Mouse (Mus musculus) bone marrow macrophage, adult 2 months (primary cell): ENCODE data around the gene Kcnk3. TPM values are rescaled to one million over a fixed set of nuclear protein-coding genes. Genes with fewer than 3 reads are reported as not detected.

Experiments used
- H3K27ac ChIP-seq: 2 replicates; pipeline ENCODE4 v1.5.1; 2012; ENCODE audit warnings: low read depth, low read length; ENCODE audit not compliant: insufficient read depth
- H3K4me1 ChIP-seq: 2 replicates; pipeline ENCODE4 v1.6.1; 2012; ENCODE audit warnings: low read length; ENCODE audit not compliant: control insufficient read depth, insufficient read depth
- H3K4me3 ChIP-seq: 2 replicates; pipeline ENCODE4 v1.5.1; 2012; ENCODE audit warnings: mild to moderate bottlenecking, low read length, moderate library complexity; ENCODE audit not compliant: insufficient read depth
- CTCF ChIP-seq: IDR thresholded peaks from 2 replicates; pipeline ENCODE4 v1.5.1; 2012; ENCODE audit warnings: low read depth, mild to moderate bottlenecking, low read length, moderate library complexity
- POLR2A ChIP-seq: IDR thresholded peaks from 2 replicates; pipeline ENCODE4 v1.6.1; 2012; ENCODE audit warnings: mild to moderate bottlenecking, low read depth, low read length, borderline replicate concordance
- polyA plus RNA-seq: library from polyadenylated mRNA; stranded (reverse); fragments of >200 nt; gene quantifications from 2 replicates; pipeline ENCODE4 v1.2.4, GENCODE M21; 2012; ENCODE audit not compliant: missing spikeins, insufficient read depth, insufficient read length

The Kcnk3 gene
- polyA plus RNA-seq, 1 experiment: not detected

DNA sequence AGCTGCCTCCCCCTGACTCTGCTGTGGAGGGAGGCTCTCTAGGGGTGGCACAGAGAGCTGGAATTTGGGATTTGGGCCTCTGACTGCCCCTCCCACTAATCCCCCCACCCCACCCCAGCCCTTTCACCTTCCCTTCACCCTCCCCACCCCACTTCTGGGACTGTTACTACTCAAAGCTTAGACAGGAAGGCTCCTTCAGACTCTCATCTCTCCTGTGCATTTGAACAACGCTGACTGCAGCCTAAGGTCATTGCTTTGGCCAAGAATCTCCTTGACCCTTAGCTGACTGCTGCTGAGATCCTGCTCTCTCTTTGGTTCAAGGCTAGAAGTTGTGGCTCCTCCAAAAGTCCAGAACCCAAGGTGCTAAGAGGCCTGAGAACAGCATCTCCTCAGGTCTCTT lies 23.1 kb downstream of the Kcnk3 start:
- no peak for TF ChIP-seq CTCF
- TF ChIP-seq POLR2A: no peak
- H3K27ac ChIP-seq: no peak overlapping the region
- no peaks in the 10 kb centered on the region for H3K4me1 ChIP-seq
- no peak overlapping the region for H3K4me3 ChIP-seq

DNA sequence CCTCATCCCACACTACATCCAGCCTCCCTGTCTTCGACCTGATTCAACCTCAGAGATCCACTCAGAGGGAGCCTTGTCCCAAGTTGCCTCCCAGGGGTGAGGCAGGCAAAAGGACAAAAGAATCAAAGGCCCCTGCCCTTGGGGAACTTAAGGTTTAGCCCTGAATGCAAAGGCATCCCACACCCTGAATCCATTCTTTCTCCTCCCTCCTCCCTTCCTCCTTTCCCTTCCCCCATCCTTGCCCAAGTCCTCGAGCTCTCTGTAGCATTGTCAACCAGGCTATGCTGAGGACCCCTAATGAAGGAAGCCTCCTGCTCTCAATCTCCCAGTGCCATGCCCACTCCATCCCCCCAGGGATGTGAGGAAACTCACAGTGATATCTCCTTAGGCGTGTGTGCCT lies 23.7 kb downstream of the Kcnk3 start:
- Histone ChIP-seq H3K4me3 (no peak overlapping the region), H3K27ac (no peak overlapping the region), H3K4me1 (no peaks in the 10 kb centered on the region)
- TF ChIP-seq POLR2A (no peak), CTCF (no peak)

DNA sequence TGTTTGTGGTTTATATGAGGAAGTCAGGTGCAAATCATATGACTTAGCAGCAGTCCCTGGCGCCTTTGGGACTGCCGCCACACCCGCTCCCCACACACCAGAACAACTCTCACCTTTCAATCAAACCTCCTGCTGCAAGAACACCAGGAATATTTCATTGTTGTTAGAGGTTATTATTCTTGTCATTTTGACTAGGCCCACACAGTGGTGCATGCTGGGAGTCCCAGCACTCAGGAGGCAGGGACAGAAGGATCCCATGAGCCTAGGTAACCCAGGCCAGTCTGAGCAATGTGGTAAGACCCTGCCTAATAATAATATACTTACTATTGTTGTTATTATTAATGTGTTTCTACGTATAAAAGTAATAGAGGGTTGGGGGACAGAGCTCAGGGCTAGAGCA lies 24.6 kb downstream of the Kcnk3 start:
- TF ChIP-seq CTCF (no peak), POLR2A (no peak)
- H3K27ac ChIP-seq: no peak overlapping the region
- H3K4me1 ChIP-seq: no peaks in the 10 kb centered on the region
- H3K4me3 ChIP-seq: no peak overlapping the region

DNA sequence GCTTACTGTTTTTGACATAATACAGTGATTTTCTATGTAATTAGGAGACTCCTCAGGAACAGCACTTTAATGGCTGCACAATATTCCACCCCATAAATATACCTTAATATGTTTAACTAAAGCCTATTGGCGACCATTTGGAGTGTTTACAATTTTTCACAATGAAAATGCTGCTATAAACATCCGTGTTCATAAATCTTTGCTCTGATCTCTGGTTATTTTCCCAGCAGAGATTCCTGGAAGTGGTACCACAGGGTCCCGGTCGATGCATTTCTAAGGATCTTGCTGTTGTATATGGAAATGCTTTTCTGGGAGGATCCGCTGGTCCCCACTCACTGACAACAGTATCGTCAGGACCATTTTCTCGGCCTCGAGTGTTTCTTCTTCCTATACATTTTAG lies 25.3 kb downstream of the Kcnk3 start:
- Histone ChIP-seq H3K4me3 (no peak overlapping the region), H3K27ac (no peak overlapping the region), H3K4me1 (no peaks in the 10 kb centered on the region)
- no peak for TF ChIP-seq CTCF
- no peak for TF ChIP-seq POLR2A

DNA sequence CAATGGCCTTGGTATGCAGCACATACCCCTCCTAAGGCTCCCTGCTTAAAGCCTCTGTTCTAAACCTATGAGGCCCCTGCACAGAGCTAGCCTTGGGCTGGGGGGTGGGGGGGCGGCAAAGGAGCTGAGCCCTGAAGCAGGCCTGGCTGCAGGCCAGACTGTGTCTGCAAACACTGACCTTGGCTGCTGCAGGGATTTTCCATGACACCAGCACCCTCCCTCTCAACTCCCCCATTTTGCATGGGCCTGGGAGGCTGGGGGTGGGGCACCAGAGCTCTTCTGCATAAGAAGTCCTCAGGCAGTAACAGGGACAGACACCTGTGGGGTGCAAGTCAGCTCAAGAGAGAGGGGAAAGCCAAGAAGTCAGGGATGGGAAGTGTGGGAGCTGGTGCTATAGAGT lies 26.3 kb downstream of the Kcnk3 start:
- H3K4me1 ChIP-seq: no peaks in the 10 kb centered on the region
- no peak overlapping the region for H3K4me3 ChIP-seq
- H3K27ac ChIP-seq: no peak overlapping the region
- TF ChIP-seq CTCF (no peak), POLR2A (no peak)

DNA sequence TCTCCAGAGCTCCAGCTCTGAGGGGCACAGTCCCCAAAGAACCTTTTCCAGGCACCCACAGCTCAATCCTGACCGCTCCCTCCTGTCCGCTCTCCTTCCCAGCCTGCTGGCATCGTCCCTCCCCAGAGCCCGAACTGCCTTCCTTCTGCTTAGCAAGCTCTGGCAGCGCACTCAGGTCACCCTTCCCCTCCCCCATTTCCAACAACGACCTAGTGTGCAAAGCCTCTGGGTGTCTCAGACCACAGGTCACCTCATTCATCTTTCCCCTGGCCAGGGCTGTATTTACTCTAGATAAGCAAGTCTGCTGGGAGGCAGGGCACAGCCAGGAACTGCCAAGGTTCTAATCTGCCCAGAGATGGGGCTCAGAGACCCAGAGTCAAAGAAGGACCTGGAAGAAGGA lies 27.4 kb downstream of the Kcnk3 start:
- no peak overlapping the region for H3K4me3 ChIP-seq
- no peak for TF ChIP-seq POLR2A
- no peak for TF ChIP-seq CTCF
- no peak overlapping the region for H3K27ac ChIP-seq
- H3K4me1 ChIP-seq: no peaks in the 10 kb centered on the region

DNA sequence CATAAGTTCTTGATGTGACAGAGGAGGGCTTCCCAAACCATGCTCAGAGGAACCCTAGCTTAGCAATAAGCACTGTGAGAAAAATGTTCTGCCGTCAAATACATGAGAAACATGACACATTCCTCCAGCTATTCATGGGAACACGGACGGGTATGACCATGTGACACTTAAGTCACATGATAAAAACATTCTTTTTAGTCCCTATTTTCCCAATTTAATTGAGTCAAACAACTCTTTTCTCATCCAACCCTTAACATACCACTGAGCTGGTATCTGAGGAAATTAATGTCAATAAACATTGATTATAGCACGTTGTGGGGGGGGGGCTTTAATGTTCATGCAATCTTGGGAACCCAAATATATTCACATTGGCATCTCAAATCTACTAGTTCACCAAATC lies 27.8 kb downstream of the Kcnk3 start:
- TF ChIP-seq POLR2A: no peak
- TF ChIP-seq CTCF: no peak
- no peak overlapping the region for H3K4me3 ChIP-seq
- no peak overlapping the region for H3K27ac ChIP-seq
- H3K4me1 ChIP-seq: no peaks in the 10 kb centered on the region

DNA sequence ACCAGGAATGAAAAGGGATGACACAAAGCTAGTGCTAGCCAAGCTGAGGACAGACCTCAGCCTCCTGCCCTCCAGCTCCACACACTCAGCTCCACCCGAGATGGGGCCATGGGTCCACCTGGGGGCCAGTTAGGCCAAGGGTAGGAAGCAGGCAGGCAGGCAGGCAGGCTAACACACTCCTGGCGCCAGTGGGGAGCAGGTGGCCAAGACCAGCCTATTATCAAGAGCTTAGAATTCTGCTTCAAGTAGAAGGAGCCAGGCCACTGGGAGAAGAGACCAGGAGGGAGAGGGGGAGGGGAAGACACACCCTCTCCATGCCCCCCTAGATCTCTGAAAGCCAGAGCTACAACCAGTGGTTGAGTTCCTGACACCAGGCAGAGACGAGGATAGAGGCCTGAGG lies 28.7 kb downstream of the Kcnk3 start:
- no peak for TF ChIP-seq POLR2A
- no peak for TF ChIP-seq CTCF
- Histone ChIP-seq H3K4me1 (no peaks in the 10 kb centered on the region), H3K4me3 (no peak overlapping the region), H3K27ac (no peak overlapping the region)

DNA sequence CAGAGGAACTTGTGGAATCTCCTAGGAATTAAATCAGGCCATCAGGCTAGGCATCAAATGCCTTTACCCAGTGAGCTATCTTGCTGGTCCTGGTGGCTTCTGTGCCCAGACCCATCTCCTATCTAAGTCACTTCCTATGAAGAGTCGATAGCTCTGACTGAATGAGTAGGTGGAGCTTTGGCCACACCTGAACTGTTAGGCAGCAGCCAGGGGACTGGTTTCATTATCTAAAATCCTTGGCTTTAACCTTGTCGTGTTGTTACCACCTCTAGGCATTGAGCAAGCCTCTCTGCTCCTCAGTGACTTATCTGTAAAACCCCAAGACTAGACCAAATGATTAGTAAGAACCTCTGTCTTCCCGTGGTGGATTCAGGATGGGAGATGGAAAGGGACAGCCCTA lies 29.4 kb downstream of the Kcnk3 start:
- no peak for TF ChIP-seq POLR2A
- no peak for TF ChIP-seq CTCF
- Histone ChIP-seq H3K4me1 (no peaks in the 10 kb centered on the region), H3K27ac (no peak overlapping the region)

DNA sequence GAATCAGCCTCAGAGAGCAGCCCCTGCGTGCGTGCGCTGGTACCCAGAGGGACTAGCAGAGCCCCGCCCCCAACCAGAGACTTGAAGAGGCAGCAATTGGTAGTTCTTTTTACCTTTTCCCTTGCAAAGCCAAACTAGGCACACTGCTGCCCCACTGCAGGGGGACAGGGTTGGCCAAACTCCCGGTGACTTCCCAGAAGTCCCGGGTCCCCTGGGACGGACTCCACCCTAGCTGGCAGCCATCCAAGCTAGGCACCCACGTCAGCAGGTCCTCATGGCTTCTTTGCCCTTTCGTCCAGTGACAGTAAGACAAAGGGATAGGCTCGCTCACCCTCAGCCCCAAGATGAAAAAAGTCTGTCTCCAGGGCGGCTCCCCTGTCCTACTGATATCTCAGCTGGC lies 29.9 kb downstream of the Kcnk3 start:
- Histone ChIP-seq H3K4me1 (no peaks in the 10 kb centered on the region), H3K27ac (no peak overlapping the region), H3K4me3 (no peak overlapping the region)
- TF ChIP-seq POLR2A (no peak), CTCF (no peak)

More for the DNA sequence above, 29.4 kb downstream of the Kcnk3 start:
- no peak overlapping the region for H3K4me3 ChIP-seq

DNA sequence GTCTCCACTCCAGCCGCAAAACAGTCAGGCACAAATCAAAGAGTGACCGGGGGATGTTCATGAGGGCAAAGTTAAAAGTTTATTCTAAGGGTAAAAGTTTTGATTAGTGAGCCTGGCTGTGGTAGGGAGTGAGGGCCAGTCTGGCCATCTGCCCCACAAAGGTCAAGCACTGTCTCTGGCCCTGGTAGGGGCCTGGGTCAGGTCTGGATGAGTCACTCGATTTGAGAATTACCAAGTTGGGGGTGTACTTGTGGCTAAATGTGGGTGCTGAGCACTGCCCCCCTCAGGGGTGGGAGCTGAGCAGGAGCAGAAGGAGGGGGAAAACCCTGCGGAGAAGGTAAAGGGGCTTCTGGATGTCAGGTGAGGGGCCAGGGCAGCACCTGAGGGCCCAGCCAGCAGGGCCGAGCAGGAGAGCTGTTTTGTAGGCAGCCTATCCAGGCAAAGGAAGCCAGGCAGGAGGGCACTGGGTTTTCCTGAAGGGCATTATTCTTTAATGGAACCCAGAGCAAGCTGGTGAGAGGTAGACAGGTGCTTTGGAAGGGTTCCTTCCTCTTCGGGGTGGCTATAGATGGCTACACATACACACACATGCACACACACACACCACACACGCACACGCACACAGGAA lies 30.5 kb downstream of the Kcnk3 start:
- H3K4me3 ChIP-seq: no peak overlapping the region
- H3K27ac ChIP-seq: no peak overlapping the region
- TF ChIP-seq CTCF: no peak
- no peak for TF ChIP-seq POLR2A
- no peaks in the 10 kb centered on the region for H3K4me1 ChIP-seq

DNA sequence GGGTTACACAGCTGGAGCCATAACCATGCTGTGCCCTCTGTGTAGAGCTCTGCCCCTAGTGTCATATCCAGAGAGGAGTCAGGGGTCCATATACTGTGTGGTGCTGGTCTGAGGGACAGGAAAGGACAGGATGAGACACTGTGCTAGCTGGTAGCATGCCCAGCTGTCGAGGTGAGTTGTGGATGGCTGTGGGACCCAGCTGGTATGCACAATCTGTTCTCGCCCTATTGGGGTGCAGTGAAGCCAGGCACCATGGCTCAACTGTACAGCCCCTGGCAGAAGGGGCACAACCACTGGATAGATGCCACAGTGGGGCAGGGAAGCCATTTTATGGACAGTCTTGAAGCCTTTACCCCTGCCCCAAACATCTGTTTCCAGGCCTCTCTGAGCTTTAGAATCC lies 31.2 kb downstream of the Kcnk3 start:
- Histone ChIP-seq H3K27ac (no peak overlapping the region), H3K4me1 (no peaks in the 10 kb centered on the region), H3K4me3 (no peak overlapping the region)
- no peak for TF ChIP-seq CTCF
- TF ChIP-seq POLR2A: no peak
